Comparison of ENCODE assay signal across 8 mouse cellular contexts in genomic region chr13:101766605-101767012, GRCm38 (mm10). TPM values are rescaled to one million over a fixed set of nuclear protein-coding genes. Genes with fewer than 3 reads are reported as not detected.
DNase-seq lines count a peak whose midpoint lies in the region; ATAC-seq and TF ChIP-seq lines count a peak whose summit lies in the region.

No protein-coding gene starts in this region.

- peak overlapping the region; percentile 97 for H3K27ac ChIP-seq in lung, embryonic 15.5 days
- H3K27ac ChIP-seq in embryonic facial prominence, embryonic 14.5 days (replicated peaks; ENCODE audit: low read depth, low read length), result peak overlapping the region; percentile 95
- H3K27ac ChIP-seq in intestine, postnatal 0 days (ENCODE audit: low read depth, low read length), result peak overlapping the region; percentile 96
- peak overlapping the region; percentile 94 for H3K27ac ChIP-seq in neural tube, embryonic 15.5 days (replicated peaks)

- peak overlapping the region; percentile 78 for H3K4me3 ChIP-seq in lung, embryonic 15.5 days
- peak overlapping the region; percentile 98 for H3K4me3 ChIP-seq in embryonic facial prominence, embryonic 14.5 days (ENCODE audit: low read depth, low read length)
- peak overlapping the region; percentile 97 for H3K4me3 ChIP-seq in intestine, postnatal 0 days (ENCODE audit: low read depth, low read length)
- H3K4me3 ChIP-seq in neural tube, embryonic 15.5 days (replicated peaks), result peak overlapping the region; percentile 68

- 0% methylated on average over 5 of the region's 5 CpGs for WGBS in lung, embryonic 15.5 days
- under 1% methylated on average over 5 of the region's 5 CpGs for WGBS in embryonic facial prominence, embryonic 14.5 days
- under 1% methylated on average over 5 of the region's 5 CpGs for WGBS in intestine, postnatal 0 days
- 0% methylated on average over 5 of the region's 5 CpGs for WGBS in neural tube, embryonic 15.5 days

- H3K9ac ChIP-seq in lung, embryonic 15.5 days, result peak overlapping the region; percentile 85
- H3K9ac ChIP-seq in embryonic facial prominence, embryonic 14.5 days (ENCODE audit: low read depth, low read length), result peak overlapping the region; percentile 92
- peak overlapping the region; percentile 89 for H3K9ac ChIP-seq in intestine, postnatal 0 days (ENCODE audit: low read depth, low read length)
- peak overlapping the region; percentile 93 for H3K9ac ChIP-seq in neural tube, embryonic 15.5 days (replicated peaks)

- H3K4me1 ChIP-seq in lung, embryonic 15.5 days, result peaks cover 47% of the 10 kb centered on the region
- H3K4me1 ChIP-seq in embryonic facial prominence, embryonic 14.5 days (ENCODE audit: control insufficient read depth, insufficient read depth, low read length), result peaks cover 33% of the 10 kb centered on the region
- 0 out of 2 replicates have a peak, but pooled peaks cover 11% of the 10 kb centered on the region for H3K4me1 ChIP-seq in intestine, postnatal 0 days (replicated peaks; ENCODE audit: control insufficient read depth, insufficient read depth, low read length)
- H3K4me1 ChIP-seq in neural tube, embryonic 15.5 days, result peaks cover 48% of the 10 kb centered on the region

- no peaks in the 10 kb centered on the region for H3K9me3 ChIP-seq in lung, embryonic 15.5 days
- no peaks in the 10 kb centered on the region for H3K9me3 ChIP-seq in embryonic facial prominence, embryonic 14.5 days (ENCODE audit: control insufficient read depth, low read length)
- no peaks in the 10 kb centered on the region for H3K9me3 ChIP-seq in intestine, postnatal 0 days (ENCODE audit: control insufficient read depth)
- no peaks in the 10 kb centered on the region for H3K9me3 ChIP-seq in neural tube, embryonic 15.5 days (replicated peaks)

- TF ChIP-seq CTCF in intestine, postnatal 0 days (IDR thresholded peaks at IDR 0.05; ENCODE audit: low read depth), result no peak

- ATAC-seq in lung, embryonic 15.5 days (ENCODE audit: borderline replicate concordance, extremely low read depth, low FRiP score, low TSS enrichment), result no peak
- ATAC-seq in embryonic facial prominence, embryonic 14.5 days (ENCODE audit: low read depth), result no peak
- ATAC-seq in intestine, postnatal 0 days, result no peak
- ATAC-seq in neural tube, embryonic 15.5 days (ENCODE audit: low FRiP score), result no peak

- H3K4me2 ChIP-seq in lung, embryonic 15.5 days, result peak overlapping the region; percentile 68
- peak overlapping the region; percentile 84 for H3K4me2 ChIP-seq in embryonic facial prominence, embryonic 14.5 days (ENCODE audit: low read depth, low read length)
- H3K4me2 ChIP-seq in intestine, postnatal 0 days (replicated peaks; ENCODE audit: low read depth), result peak overlapping the region; percentile 95
- H3K4me2 ChIP-seq in neural tube, embryonic 15.5 days, result peak overlapping the region; percentile 95

- DNase-seq in lung, postnatal 10 days, result no peak
- DNase-seq in embryonic facial prominence, embryonic 14.5 days (ENCODE audit: low spot score), result no peak
- no peak for DNase-seq in urinary bladder, postnatal 10 days (ENCODE audit: low spot score)
- DNase-seq in right cerebral cortex, adult 18-20 months, result no peak
- no peak for DNase-seq in left cerebral cortex, adult 8-10 months (ENCODE audit: low spot score in 2 of 2)

- no peaks in the 10 kb centered on the region for H3K27me3 ChIP-seq in lung, embryonic 15.5 days
- H3K27me3 ChIP-seq in embryonic facial prominence, embryonic 14.5 days (replicated peaks; ENCODE audit: control insufficient read depth, insufficient read depth, low read length), result no peaks in the 10 kb centered on the region
- H3K27me3 ChIP-seq in intestine, postnatal 0 days (replicated peaks; ENCODE audit: control insufficient read depth, insufficient read depth, low read length), result 0 out of 2 replicates have a peak, but pooled peaks cover 4% of the 10 kb centered on the region
- H3K27me3 ChIP-seq in neural tube, embryonic 15.5 days (replicated peaks), result no peaks in the 10 kb centered on the region

- H3K36me3 ChIP-seq in lung, embryonic 15.5 days, result no peaks in the 10 kb centered on the region
- no peaks in the 10 kb centered on the region for H3K36me3 ChIP-seq in embryonic facial prominence, embryonic 14.5 days (ENCODE audit: control insufficient read depth, insufficient read depth, low read length)
- H3K36me3 ChIP-seq in intestine, postnatal 0 days (ENCODE audit: control insufficient read depth, insufficient read depth), result no peaks in the 10 kb centered on the region
- H3K36me3 ChIP-seq in neural tube, embryonic 15.5 days, result no peaks in the 10 kb centered on the region

RNA-seq across cellular contexts. Expression of gene Pik3r1, which starts 1.4 kb away (rescaled TPM):
- 22.8 and 28.6 TPM in 2 replicates for polyA plus RNA-seq in lung, embryonic 15.5 days (2015; fragmentation: Nextera tagmentation; extraction: Ambion mirVana)
- polyA plus RNA-seq in embryonic facial prominence, embryonic 14.5 days (2014; fragmentation: Nextera tagmentation; extraction: Ambion mirVana), result 45.9 and 49.1 TPM in 2 replicates
- 14.7 and 17.5 TPM in 2 replicates for polyA plus RNA-seq in intestine, postnatal 0 days (2015; fragmentation: Nextera tagmentation; extraction: Ambion mirVana)
- 63.0 and 65.5 TPM in 2 replicates for polyA plus RNA-seq in neural tube, embryonic 15.5 days (2015; fragmentation: Nextera tagmentation; extraction: Ambion mirVana)
- 100 to 1,000 TPM; 124 to 134 (median 126) TPM for total RNA-seq in left cerebral cortex, adult 8-10 months (2022)
